Mouse (Mus musculus) liver, embryonic 12.5 days (tissue): ENCODE measurements around the gene Tspyl3. TPM values are rescaled to one million over a fixed set of nuclear protein-coding genes. Genes with fewer than 3 reads are reported as not detected.

Experiments used
- ATAC-seq: fragments of 200-750 bp; cut with Nextera tagmentation; 2 replicates; pipeline ENCODE4 v1.8.0; 2017; ENCODE audit warnings: moderate number of reproducible peaks, mild to moderate bottlenecking, moderate library complexity
- H3K27ac ChIP-seq: fragments of 300-500 bp; sonication (generic); 2 replicates; pipeline ENCODE4 v1.5.1; 2016; ENCODE audit warnings: mild to moderate bottlenecking
- H3K27me3 ChIP-seq: fragments of 300-500 bp; sonication (generic); replicated peaks from 2 replicates; pipeline ENCODE4 v1.6.1; 2016; ENCODE audit warnings: mild to moderate bottlenecking, moderate library complexity
- H3K36me3 ChIP-seq: fragments of 300-500 bp; sonication (generic); 2 replicates; pipeline ENCODE4 v1.6.1; 2016; ENCODE audit warnings: mild to moderate bottlenecking, moderate library complexity
- H3K4me1 ChIP-seq: fragments of 300-500 bp; sonication (generic); 2 replicates; pipeline ENCODE4 v1.6.1; 2016
- H3K4me2 ChIP-seq: fragments of 300-500 bp; sonication (generic); 2 replicates; pipeline ENCODE4 v1.6.1; 2016; ENCODE audit warnings: mild to moderate bottlenecking, moderate library complexity
- H3K4me3 ChIP-seq: fragments of 300-500 bp; sonication (generic); 2 replicates; pipeline ENCODE4 v1.5.1; 2016; ENCODE audit warnings: mild to moderate bottlenecking, moderate library complexity
- H3K9ac ChIP-seq: fragments of 300-500 bp; sonication (generic); 2 replicates; pipeline ENCODE4 v1.6.1; 2016; ENCODE audit warnings: mild to moderate bottlenecking, moderate library complexity
- H3K9me3 ChIP-seq: fragments of 300-500 bp; sonication (generic); replicated peaks from 2 replicates; pipeline ENCODE4 v1.6.1; 2016; ENCODE audit warnings: mild to moderate bottlenecking, moderate library complexity
- whole genome bisulfite sequencing: fragments of 180-500 bp; shearing (Covaris S2); methylation state at CpG from one replicate; pipeline ENCODE4 v1.1.7; 2016; ENCODE audit not compliant: insufficient replicate concordance; 5-methylcytosine and 5-hydroxymethylcytosine counted together
- polyA plus RNA-seq: library from polyadenylated mRNA; unstranded; fragments of >200 nt; fragmentation: Nextera tagmentation; extraction: Ambion mirVana; gene quantifications from 2 replicates; pipeline ENCODE4 v1.2.1, GENCODE M21; 2016

The Tspyl3 gene
- polyA plus RNA-seq, 1 experiment from 2014 or later = 4.6 TPM

DNA sequence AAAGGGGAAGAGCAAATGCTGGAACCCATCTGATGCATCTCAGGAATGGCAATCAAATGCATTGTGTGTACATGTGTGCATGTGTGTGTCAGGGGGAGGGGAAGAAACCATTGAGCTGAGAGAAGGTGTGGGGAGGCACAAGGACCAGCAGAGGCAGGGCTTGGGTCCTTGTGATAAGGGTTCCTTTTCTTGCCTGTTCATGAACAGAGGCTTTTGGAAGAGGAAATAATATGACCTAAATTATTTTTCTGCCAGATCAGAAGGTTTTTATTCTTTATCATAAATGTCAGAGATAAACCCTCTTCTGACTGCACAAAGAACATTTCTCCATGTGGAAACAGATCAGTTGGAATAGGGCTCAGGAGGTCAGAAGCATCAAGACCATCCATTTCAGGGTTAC, 3.1 kb downstream of the Tspyl3 start:
- peak; percentile 79 for ATAC-seq
- peak overlapping the region; percentile 63 for H3K9ac ChIP-seq
- peak overlapping the region; percentile 38 for H3K4me3 ChIP-seq
- H3K4me1 ChIP-seq = peaks cover 87% of the 10 kb centered on the region
- no peaks in the 10 kb centered on the region for H3K27me3 ChIP-seq
- H3K36me3 ChIP-seq = peaks cover 8% of the 10 kb centered on the region
- H3K9me3 ChIP-seq = no peaks in the 10 kb centered on the region
- peak overlapping the region; percentile 94 for H3K27ac ChIP-seq
- peak overlapping the region; percentile 69 for H3K4me2 ChIP-seq

- Histone ChIP-seq H3K4me3 (peak overlapping the region; percentile 38), H3K9ac (peak overlapping the region; percentile 63), H3K9me3 (no peaks in the 10 kb centered on the region), H3K27ac (peak overlapping the region; percentile 94), H3K27me3 (no peaks in the 10 kb centered on the region), H3K4me1 (peaks cover 82% of the 10 kb centered on the region), H3K4me2 (peak overlapping the region; percentile 69), H3K36me3 (peaks cover 3% of the 10 kb centered on the region; the same call in 1 of the 2 replicates)
- 23% methylated on average over 4 of the region's 4 CpGs for WGBS
- ATAC-seq = peak; percentile 93
These were observed 3.6 kb downstream of the Tspyl3 start for GRCm38 (mm10) chr2:153221620-153222019.

DNA sequence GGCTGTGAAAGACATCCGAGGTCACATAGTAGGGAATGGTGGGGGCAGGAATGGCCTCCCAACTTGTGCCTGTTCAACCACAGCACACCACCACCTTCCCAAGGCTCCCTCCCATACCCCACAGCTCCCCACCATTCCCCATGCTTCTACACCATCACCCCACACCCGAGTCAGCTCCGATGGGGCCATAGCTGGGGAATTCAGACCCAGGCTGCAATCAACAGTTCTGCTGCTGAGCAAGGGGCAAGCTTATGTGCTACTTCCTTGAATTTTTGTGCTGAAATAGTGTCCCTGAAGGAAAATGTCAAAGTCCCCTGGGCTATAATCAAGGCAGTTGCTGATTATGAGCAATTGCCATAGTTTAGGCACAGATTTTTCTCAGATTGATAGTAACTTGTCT, 6.7 kb downstream of the Tspyl3 start:
- Histone ChIP-seq H3K4me3 (no peak overlapping the region), H3K4me1 (peaks cover 74% of the 10 kb centered on the region), H3K4me2 (no peak overlapping the region), H3K9ac (no peak overlapping the region), H3K36me3 (no peaks in the 10 kb centered on the region), H3K9me3 (no peaks in the 10 kb centered on the region), H3K27me3 (no peaks in the 10 kb centered on the region), H3K27ac (no peak overlapping the region)
- no peak for ATAC-seq
- WGBS = 71% methylated on average over 3 of the region's 3 CpGs

GRCm38 (mm10) chr2:153217826-153218340, 7.4 kb downstream of the Tspyl3 start:
- Histone ChIP-seq H3K9ac (no peak overlapping the region), H3K9me3 (no peaks in the 10 kb centered on the region), H3K4me2 (no peak overlapping the region), H3K27me3 (no peaks in the 10 kb centered on the region), H3K36me3 (no peaks in the 10 kb centered on the region), H3K4me3 (no peak overlapping the region), H3K27ac (no peak overlapping the region), H3K4me1 (peaks cover 72% of the 10 kb centered on the region)
- 77% methylated on average over 10 of the region's 10 CpGs for WGBS
- no peak for ATAC-seq

GRCm38 (mm10) chr2:153215421-153215820, 9.8 kb downstream of the Tspyl3 start:
- H3K4me1 ChIP-seq = peaks cover 47% of the 10 kb centered on the region
- no peak overlapping the region for H3K9ac ChIP-seq
- 40% methylated on average over 4 of the region's 4 CpGs for WGBS
- H3K27ac ChIP-seq = 0 out of 2 replicates have a peak overlapping the region, but pooled peaks have one; percentile 55
- ATAC-seq = peak; percentile 48
- no peaks in the 10 kb centered on the region for H3K27me3 ChIP-seq
- no peak overlapping the region for H3K4me3 ChIP-seq
- H3K9me3 ChIP-seq = no peaks in the 10 kb centered on the region
- H3K36me3 ChIP-seq = peaks cover 3% of the 10 kb centered on the region; the same call in 1 of the 2 replicates
- H3K4me2 ChIP-seq = peak overlapping the region; percentile 25

DNA sequence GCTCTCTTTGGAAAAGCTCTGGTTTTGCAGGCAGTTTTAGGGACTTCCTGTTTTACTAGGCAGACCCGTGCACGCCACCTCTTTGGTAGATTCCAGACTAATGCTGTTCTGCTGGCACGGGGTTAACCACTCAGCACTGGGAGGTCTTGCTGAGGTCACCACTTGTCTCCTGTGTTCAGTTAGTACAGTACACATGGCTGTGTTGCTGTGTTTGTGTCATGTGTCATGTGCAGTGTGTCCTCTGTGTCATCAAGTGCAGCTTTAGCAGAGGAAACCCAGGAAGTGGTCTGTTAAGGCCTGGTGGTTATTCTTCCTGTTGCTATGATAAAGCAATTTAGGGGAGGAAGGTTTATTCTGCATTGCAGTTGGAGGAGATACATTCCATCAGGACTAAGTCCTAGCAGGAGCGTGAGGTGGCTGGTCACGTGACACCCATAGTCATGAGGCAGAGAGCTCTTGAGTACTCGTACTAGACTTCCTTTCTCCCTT, 10.4 kb downstream of the Tspyl3 start:
- 28% methylated on average over 6 of the region's 6 CpGs for WGBS
- Histone ChIP-seq H3K4me3 (no peak overlapping the region), H3K36me3 (peaks cover 10% of the 10 kb centered on the region), H3K9ac (no peak overlapping the region), H3K27me3 (no peaks in the 10 kb centered on the region), H3K27ac (peak overlapping the region; percentile 55), H3K4me1 (peaks cover 41% of the 10 kb centered on the region), H3K4me2 (peak overlapping the region; percentile 25; the same call in 1 of the 2 replicates), H3K9me3 (no peaks in the 10 kb centered on the region)
- peak; percentile 49 for ATAC-seq

DNA sequence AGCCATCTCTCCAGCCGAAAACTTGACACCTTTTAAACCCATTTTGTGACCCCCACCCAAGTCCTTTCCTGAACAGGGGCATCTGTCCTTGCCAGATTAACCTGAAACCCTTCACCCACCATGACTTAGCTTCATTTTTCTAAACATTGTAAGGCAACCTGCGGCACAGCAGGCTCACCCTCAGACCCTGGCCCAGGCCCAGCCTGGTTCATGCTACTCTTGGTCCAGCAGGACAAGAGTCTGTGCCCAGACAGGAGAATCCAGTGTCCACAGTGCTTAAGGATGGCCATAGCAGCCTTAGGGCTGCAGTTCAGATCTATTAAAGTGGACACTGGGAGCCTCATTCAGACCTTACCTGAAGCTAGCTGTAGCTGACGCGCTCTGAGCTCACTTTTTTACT, 11.9 kb downstream of the Tspyl3 start:
- Histone ChIP-seq H3K27me3 (no peaks in the 10 kb centered on the region), H3K4me1 (peaks cover 26% of the 10 kb centered on the region), H3K9me3 (no peaks in the 10 kb centered on the region), H3K4me2 (no peak overlapping the region), H3K9ac (no peak overlapping the region), H3K36me3 (peaks cover 24% of the 10 kb centered on the region), H3K4me3 (no peak overlapping the region), H3K27ac (no peak overlapping the region)
- 76% methylated on average over 4 of the region's 4 CpGs for WGBS
- ATAC-seq = no peak

GRCm38 (mm10) chr2:153211451-153211850, 13.8 kb downstream of the Tspyl3 start:
- Histone ChIP-seq H3K36me3 (peaks cover 43% of the 10 kb centered on the region), H3K27ac (no peak overlapping the region), H3K4me3 (no peak overlapping the region), H3K4me2 (no peak overlapping the region), H3K27me3 (no peaks in the 10 kb centered on the region), H3K9ac (no peak overlapping the region), H3K4me1 (peaks cover 28% of the 10 kb centered on the region), H3K9me3 (no peaks in the 10 kb centered on the region)
- WGBS = 75% methylated on average over 5 of the region's 5 CpGs
- ATAC-seq = no peak

DNA sequence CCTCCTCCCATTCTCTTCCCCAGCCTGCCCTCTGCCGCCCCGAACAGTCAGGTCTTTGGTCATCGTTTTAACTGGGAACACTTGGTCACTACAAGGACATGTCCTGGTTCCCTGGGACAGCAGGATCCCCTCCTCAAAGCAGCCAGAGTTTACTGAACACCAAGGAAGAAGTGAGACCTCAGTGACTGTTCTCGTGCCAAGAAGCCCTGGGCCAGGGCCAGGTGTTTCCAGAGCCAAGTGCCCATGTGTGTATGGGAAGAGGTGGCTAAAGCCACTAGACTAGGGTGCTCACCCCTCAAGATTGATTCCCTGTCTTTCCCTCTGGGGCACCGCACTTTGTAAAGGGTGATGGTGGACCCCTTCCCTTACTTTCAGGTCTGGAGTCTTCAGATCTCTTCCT, 16.0 kb downstream of the Tspyl3 start:
- H3K9ac ChIP-seq = no peak overlapping the region
- H3K4me3 ChIP-seq = no peak overlapping the region
- H3K27ac ChIP-seq = no peak overlapping the region
- no peaks in the 10 kb centered on the region for H3K27me3 ChIP-seq
- H3K36me3 ChIP-seq = peaks cover 65% of the 10 kb centered on the region
- H3K4me2 ChIP-seq = no peak overlapping the region
- H3K4me1 ChIP-seq = peaks cover 12% of the 10 kb centered on the region
- no peaks in the 10 kb centered on the region for H3K9me3 ChIP-seq
- WGBS = 90% methylated on average over 5 of the region's 5 CpGs
- no peak for ATAC-seq

GRCm38 (mm10) chr2:153208149-153208548, 17.1 kb downstream of the Tspyl3 start:
- 79% methylated on average over 2 of the region's 2 CpGs for WGBS
- 0 out of 2 replicates have a peak, but pooled peaks cover 3% of the 10 kb centered on the region for H3K4me1 ChIP-seq
- peaks cover 75% of the 10 kb centered on the region for H3K36me3 ChIP-seq

DNA sequence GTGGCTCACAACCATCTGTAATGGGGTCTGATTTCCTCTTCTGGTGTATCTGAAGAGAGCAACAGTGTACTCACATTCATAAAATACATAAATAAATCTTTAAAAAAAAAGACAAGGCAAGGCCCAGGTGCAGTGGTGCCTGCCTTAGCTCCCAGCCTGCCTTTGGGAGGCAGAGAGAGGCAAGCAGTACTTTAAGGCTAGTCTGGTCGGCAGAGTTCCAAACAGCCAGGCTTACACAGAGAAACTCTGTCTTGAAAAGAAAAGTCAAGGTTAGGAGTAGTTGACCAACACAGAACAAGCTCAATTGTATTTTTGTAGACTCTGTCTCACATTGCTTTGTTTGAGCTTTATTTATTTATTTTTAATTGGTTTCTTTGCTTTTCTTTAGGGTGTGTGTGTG, 22.5 kb downstream of the Tspyl3 start:
- no peak overlapping the region for H3K4me3 ChIP-seq
- 72% methylated on average over 1 of the region's 1 CpGs for WGBS
- peaks cover 8% of the 10 kb centered on the region for H3K4me1 ChIP-seq
- no peak overlapping the region for H3K27ac ChIP-seq
- no peak overlapping the region for H3K4me2 ChIP-seq
- H3K36me3 ChIP-seq = peaks cover 94% of the 10 kb centered on the region
- H3K9ac ChIP-seq = no peak overlapping the region
- no peaks in the 10 kb centered on the region for H3K9me3 ChIP-seq
- ATAC-seq = no peak
- no peaks in the 10 kb centered on the region for H3K27me3 ChIP-seq

More at GRCm38 (mm10) chr2:153208149-153208548, 17.1 kb downstream of the Tspyl3 start:
- no peaks in the 10 kb centered on the region for H3K27me3 ChIP-seq
- no peaks in the 10 kb centered on the region for H3K9me3 ChIP-seq
- H3K27ac ChIP-seq = peak overlapping the region; percentile 24; the same call in 1 of the 2 replicates
- H3K4me2 ChIP-seq = no peak overlapping the region
- no peak overlapping the region for H3K9ac ChIP-seq
- no peak for ATAC-seq
- no peak overlapping the region for H3K4me3 ChIP-seq

DNA sequence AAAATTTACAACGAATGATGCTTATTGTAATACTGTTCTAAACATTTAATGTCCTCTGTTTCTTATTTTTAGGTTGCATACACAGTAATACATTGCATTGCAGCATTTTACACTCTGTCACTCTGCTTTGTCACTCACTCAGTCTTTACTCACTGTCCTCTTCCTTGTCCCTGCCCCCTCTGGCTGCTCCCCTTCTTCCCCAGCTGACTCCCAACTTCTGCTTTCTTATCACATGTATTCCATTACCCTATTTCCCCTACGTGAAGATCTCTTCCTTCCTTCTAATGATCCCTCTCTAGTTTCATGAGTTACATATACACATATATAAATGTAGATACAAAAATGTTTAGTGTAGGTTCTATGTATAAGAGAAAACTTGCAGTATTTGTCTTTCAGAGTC, 26.1 kb downstream of the Tspyl3 start:
- ATAC-seq = no peak
- no peak overlapping the region for H3K9ac ChIP-seq
- no peaks in the 10 kb centered on the region for H3K9me3 ChIP-seq
- 51% methylated on average over 2 of the region's 2 CpGs for WGBS
- H3K27ac ChIP-seq = no peak overlapping the region
- H3K4me3 ChIP-seq = no peak overlapping the region
- H3K36me3 ChIP-seq = peaks cover 90% of the 10 kb centered on the region
- no peak overlapping the region for H3K4me2 ChIP-seq
- no peaks in the 10 kb centered on the region for H3K27me3 ChIP-seq
- peaks cover 14% of the 10 kb centered on the region for H3K4me1 ChIP-seq

DNA sequence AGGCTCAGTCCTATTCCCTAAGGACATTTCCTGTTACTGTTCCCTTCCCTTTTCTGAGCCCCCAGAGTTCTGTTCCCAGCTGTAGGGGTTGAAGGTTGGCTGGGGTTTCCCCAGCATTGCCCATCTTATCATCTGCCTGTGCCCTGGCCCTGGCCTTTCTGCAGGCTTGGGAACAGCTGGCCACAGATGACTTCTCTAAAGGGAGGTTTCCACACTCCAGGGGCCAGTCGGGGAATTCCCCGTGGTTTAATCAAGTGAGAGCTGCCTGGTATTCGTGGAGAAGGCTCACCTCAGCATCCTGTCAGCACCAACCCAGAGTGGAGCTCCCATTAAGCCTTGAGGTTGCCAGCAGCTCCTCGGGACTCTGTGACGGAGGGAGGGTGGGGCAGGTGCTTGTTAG, 26.8 kb downstream of the Tspyl3 start:
- H3K27ac ChIP-seq = peak overlapping the region; percentile 45; the same call in 1 of the 2 replicates
- H3K9ac ChIP-seq = no peak overlapping the region
- WGBS = 43% methylated on average over 5 of the region's 5 CpGs
- no peak overlapping the region for H3K4me2 ChIP-seq
- no peak overlapping the region for H3K4me3 ChIP-seq
- H3K27me3 ChIP-seq = no peaks in the 10 kb centered on the region
- peaks cover 87% of the 10 kb centered on the region for H3K36me3 ChIP-seq
- H3K4me1 ChIP-seq = peaks cover 16% of the 10 kb centered on the region
- H3K9me3 ChIP-seq = no peaks in the 10 kb centered on the region
- ATAC-seq = no peak
